Mouse (Mus musculus): ENCODE results near the gene G530012D18Rik.
"Not testable (repeated sequence)": the region's sequence is repeated elsewhere in the genome, so short reads cannot be mapped to it uniquely, and the experiment has no call there.

Gene G530012D18Rik

DNA sequence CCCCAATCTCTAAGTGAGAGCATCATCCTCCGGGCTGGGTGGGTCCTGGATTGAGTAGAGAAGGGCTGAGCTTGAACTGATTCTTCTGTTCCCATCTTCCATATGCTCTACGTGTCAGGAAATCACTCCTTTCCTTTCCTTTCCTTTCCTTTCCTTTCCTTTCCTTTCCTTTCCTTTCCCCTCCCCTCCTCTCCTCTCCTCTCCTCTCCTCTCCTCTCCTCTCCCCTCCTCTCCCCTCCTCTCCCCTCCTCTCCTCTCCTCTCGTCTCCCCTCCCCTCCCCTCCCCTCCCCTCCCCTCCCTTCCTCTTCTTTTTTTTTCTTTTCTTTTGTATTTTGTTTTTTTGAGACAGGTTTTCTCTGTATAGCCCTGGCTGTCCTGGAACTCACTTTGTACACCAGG lies at the start of gene G530012D18Rik:
Gene G530012D18Rik (plus strand): TSS at position 301 of the 400 bp plus-strand sequence.
- DNase-seq, result not testable (repeated sequence)

DNA sequence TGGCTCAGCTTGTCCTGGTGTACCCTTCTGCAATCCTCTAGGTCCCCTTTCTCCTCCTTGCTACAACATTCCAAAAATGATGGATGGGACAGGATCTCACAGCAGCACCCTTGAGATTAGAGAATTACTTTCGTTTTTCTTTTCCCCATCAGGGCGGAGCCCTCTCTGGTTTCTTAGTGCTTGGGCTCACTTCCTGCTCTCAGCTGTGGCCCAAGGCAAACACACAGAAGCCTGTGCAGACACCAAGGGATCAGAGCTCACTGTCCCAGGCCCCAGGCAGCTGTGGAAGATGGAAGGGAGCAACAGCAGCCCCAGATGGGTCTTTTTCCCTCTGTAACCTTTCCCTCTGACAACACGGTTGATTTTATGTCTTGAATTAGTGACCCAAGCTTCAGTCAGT lies 49.1 kb upstream of the G530012D18Rik start:
- DNase-seq, result peak; percentile 34 to 38

DNA sequence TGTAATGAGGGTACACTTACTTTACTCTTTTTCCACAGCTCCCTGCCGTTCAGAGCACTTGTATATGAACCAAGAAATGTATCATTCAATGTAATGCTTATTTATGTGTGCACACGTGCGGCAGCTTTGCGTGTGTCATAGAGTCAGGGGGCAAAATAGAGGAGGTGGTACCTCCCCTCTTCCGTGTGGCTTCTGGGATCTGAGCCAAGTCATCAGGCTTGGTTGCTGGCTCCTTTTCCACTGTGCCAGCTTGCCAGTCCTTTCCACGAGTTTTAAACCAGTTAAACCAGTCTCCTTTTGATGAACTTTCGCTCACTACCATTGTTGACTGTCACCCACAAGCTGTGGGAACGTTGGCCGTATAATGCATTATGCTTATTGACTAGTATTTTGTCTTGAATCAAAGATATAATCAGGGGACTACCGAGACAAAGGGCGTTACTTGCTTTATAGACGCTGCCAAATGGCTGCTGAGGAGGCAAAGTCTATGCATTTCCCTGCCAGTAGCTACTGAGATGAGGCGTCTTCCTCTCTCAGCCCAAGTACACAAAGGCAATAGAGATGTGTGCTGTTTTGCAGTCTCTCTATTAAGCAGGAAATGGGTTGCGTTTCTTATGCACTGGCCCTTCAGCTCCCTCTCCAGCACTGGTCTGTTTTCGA lies 46.9 kb upstream of the G530012D18Rik start:
- DNase-seq, result not testable (repeated sequence)

DNA sequence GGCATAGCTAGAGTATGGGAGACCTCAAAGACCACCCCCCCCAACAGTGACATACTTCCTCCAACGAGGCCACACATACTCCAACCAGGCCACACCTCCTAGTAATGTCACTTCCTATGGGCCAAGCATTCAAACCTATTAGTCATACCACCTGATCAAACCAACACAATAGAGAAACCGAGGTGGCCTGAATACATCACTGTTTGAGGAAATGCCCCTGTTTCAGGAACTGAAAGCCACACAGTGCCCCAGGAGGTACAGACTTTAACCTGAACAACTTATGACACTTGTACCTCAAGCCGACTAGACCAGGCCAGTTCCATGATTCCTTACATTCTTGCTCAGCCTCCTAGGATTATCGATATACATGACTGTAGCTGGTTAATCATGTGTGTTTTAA lies 31.7 kb upstream of the G530012D18Rik start:
- DNase-seq, result peak; percentile 36 to 57

DNA sequence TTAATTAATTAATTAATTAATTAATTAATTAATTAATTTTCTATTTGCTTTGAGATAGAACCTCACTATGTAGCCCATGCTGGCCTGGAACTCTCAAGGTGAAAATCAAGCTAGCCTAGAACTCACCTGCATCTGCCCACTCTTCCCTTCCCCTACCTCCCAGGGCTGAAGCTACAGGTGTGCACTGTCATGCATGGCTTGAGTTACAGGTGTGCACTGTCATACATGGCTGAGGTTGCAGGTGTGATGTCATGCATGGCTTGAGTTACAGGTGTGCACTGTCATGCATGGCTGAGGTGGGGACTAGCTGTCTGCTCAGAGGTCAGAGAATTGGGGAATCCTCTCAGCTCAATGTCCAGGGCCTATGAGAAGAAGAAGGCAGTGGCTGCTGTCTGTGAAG lies 29.0 kb upstream of the G530012D18Rik start:
- not testable (repeated sequence) for DNase-seq

DNA sequence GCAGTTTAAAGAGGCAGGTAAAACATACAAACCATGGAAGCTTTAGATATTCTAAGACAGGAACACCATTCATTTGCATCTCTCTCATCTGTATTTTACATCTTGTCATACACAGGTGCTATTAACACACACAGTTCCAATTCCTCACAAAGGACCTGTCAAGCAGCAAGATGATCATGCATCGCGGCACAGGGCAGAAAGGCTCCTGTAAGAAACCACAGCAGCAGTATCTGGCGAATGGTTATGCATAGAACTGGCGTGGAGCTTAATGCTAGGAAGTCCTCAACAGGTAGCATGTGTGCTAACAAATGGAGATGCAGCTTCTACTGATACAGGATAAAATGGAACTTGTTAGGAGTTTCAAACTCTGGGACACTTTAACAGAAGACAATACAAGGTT lies 20.2 kb upstream of the G530012D18Rik start:
- DNase-seq, result peak; percentile 12 to 20

DNA sequence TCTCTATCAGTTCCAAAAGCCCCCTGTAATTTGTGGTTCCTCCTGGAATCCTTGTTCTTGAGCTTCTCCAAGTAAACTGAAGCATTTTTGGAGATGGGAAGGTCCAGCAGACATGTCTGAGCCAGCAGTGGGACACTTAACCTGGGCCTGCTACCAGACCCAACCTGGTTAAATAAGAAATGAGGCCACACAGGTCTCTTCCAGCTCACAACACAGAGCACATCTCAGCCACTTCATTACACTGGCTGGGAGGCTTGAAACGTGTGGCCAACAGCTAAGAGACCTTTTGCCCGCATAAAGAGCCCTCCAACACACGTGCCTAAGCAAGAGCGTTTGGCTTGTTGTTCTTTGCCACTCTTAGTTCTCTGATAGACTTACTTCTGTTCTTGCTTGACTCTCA lies 1.9 kb upstream of the G530012D18Rik start:
- peak in 1 of 2 experiments; percentile 17 for DNase-seq

DNA sequence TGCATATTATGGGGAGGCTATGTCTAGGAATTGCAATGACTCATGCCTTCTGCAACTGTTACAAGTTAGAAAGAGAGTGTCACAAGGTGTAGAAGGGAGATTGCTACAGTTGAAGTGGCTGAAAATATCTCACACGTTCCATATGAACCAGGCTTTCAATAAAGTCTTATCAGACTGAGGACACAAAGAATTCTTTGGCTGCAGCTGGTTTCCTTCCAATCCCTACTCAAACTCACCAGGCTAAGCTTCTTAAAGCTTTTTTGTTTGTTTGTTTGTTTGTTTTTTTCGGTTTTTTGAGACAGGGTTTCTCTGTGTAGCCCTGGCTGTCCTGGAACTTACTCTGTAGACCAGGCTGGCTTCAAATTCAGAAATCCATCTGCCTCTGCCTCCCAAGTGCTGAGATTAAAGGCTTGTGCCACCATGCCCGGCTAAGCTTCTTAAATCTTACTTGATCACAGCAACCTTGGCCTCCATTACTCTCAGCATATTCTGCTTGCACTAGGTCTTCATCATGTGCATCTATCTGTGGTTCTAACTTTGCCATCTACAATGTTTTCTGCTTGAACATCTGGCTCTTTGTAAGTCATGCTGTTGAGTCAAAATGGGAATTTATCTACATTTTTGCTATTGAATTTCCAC lies 3.0 kb downstream of the G530012D18Rik start:
- not testable (repeated sequence) for DNase-seq

DNA sequence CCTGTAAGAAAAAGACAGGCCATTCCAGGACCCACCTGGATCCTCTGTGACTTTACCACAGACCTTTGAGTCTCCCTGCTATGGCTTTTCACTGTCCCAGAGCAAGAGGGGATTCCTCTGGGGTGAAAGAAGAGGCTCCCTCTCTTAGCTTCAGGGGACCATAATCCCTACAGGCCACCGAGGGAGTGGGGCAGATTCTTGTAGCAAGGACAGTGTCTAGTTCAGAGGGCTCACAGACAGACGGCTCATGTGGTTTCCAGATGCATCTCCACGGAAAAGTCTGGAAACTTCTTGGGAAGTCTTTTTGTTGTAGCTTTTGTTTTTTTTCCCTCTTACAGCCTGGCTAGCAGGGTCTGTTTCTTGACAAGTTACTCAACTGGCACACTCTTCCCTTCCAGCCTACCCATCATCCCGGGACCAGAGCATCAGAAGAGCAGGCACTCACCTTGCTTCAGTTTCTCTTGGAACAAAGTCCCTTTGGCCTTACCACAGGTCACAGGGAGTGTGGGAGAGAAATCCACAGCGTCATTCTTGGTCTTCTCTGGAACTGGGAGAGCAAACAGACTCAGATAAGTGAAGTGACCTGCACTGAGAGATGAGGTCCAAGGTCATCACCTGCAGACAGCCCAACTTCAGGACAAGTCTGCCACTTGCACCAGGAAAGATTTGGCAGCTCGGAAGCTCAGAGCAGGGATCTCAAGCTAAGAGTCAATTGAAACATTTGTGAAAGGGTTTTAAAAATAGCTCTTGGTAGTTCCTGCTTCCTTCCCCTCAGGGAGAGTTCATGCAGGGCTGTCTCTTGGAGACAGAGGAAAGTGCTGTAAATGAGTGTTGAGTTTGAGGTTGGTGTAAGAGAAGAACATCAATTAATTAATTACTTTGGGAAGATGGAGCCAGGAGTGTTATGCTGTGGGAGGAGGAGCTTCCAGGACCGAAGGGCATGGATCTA lies 4.0 kb downstream of the G530012D18Rik start:
- not testable (repeated sequence) for DNase-seq

DNA sequence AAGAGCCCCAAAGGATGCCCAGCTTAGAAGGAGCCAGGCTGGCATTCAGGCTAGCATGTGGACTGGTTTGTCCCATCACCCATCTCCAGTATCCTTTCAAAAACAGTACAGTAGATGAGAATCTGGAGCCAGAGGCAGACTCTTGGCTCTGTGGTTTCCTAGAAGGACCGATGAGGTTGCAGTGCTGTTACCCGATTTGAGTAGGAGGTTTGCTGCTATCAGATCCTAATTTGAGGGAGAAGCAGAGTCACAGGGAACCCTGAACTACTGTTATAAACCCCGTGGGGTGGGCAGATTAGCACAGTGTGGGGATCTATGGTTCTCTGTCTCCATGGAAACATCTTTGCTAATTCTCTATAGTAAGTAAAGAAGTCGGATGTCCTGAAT lies 4.7 kb downstream of the G530012D18Rik start:
- DNase-seq, result not testable (repeated sequence)

DNA sequence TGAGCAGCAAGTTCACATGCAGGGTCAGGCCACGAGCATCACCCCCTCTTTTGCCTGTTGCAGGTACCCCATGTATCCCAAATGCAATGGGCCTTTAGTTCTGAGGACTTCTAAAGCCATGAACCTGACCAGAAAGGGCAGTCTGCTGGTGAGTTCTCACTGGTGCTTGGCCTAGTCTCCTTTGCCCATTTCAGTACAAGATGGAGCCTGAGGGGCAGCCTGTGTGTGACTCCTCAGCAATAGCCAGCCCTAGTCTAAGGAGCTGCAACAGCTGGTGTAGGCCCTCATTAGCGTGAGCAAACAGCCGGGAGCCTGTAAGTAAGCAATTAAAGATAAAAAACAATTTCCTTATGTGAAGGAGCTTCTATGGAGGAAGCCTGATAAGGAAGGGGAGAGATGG lies 5.1 kb downstream of the G530012D18Rik start:
- DNase-seq, result not testable (repeated sequence)

DNA sequence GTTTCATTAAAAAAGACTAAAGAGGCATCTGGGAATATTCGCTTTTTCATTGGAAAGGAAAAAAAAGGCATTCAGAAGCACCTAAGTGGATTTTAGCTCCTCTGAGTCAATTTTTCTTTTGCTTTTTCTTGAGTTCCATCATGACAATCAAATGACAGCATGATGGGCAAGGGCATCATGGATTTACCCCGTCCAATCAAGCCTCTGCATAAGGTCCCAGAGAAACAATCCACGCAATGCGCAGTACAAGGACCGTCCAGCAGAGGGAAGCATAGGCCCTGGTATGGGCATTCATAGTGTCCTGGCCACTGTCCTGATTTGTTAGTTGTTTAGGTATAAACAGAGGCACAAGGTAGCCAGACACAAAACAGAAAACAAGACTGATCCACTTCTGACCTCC lies 6.0 kb downstream of the G530012D18Rik start:
- peak in 1 of 2 experiments; percentile 27 for DNase-seq

DNA sequence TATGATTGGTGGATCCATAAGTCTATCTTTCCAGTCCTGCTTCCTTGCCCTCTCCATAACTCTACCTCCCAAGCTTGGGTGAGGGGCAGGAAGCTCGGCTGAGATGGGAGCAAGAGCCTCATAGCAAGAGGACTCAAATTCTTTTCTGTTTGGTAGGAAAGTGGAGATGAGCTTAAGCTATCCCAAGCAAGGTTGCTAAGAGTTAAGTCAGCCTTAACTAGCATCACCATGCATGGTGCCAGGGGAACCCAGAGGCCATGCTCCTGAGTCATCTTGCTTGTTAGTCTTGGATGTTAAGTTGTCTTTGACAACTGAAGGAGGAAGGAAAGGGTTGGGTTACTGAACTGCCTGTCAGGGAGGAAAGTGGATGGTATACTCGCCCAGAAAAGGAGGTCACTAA lies 13.2 kb downstream of the G530012D18Rik start:
- DNase-seq, result not testable (repeated sequence)

DNA sequence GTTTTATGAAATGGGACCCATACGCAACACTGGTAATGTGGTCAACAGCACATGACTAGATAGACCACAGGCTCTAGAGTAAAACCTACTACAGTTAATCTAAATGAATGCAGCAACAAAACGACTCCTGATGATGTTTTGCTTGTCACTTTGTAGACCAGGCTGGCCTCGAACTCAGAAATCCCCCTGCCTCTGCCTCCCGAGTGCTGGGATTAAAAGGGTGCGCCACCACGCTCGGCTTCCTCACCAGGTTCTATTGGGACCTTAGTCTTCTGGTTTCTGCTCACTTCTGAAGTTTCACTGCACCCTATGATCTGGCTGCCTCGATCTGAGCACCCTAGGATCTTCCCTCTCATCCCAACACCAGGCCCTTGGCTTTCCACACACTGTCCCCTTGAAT lies 17.1 kb downstream of the G530012D18Rik start:
- DNase-seq, result not testable (repeated sequence)

DNA sequence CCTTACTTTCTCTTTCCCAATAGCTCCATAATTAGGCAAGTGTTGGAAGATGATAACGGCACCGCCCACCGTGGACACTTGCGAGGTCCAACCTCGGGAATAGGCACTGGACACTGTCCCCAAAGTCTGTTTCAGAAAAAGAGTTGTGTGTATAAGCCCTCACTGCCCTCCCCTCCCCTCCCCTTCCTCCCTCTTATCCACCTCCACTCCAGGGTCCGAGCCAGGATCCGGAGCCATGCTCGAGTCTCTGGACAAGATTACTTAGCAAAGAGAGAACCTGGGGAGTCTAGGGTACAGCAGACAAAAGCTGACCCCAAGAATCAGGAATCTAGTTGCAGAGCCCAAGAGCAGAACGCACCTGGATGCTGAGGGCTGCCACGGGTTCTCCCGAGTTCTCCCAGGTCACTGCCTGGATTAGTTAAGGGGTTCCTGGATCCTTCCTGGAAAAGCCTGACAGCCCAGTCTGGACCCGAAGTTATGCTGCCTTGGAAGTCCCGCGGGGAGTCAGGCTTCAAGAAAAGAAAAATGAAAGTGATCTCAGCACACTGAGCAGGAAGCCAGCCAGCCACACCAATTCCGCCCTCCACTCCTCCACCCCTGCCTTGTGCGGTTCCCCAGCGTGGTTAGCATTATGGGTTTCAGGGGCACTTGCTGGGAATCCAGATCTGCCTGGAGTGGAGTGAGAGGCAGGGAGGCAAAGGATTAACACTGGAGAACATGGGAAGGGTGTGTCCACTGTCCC lies 23.0 kb downstream of the G530012D18Rik start, which contains the start of gene Sp110:
Gene Sp110 (minus strand): TSS at position 547 of the 742 bp plus-strand sequence.
- peak; percentile 52 to 57 for DNase-seq

DNA sequence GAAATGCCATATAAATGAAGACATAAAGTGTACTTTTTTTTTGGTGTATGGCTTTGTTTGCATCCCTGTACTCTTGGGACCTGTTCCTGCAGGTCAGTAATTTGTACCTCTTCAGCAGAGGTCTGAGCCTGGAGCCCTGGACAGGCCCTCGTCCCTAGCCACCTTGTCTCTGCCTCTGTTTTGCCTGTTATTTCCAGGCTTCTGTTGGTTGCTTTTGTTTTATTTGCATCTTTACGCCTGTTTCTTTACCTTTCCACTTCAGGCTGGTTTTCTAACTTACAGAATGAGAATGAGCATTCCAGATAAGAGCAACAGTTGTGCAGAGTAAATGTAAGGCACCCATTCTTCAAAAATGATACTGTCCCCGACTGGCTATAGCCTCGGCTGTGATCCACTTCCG lies 24.6 kb downstream of the G530012D18Rik start, which contains the start of gene Sp140:
Gene Sp140 (plus strand): TSS at position 301 of the 400 bp plus-strand sequence.
- not testable (repeated sequence) for DNase-seq

DNA sequence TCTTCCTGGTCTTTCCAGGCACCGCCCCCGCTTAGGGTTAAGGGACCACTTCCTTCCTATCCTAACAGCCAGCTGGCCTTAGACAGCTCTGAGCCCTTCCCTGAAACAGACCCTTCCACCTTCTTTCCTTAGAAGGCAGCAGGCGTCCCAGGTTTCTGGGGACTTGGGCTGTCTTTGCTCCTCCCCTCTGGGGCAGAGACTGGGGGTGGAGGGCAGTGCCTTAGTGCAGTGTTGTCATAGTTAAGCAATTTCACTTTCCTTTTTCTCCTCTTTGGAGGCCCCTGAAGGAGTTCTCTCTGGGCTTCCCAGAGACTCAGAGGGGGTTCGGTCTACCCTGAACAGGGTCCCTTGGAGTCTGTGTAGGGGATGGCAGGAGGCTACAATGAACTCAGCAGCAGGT lies 25.3 kb downstream of the G530012D18Rik start:
- DNase-seq, result peak; percentile 68 to 71

DNA sequence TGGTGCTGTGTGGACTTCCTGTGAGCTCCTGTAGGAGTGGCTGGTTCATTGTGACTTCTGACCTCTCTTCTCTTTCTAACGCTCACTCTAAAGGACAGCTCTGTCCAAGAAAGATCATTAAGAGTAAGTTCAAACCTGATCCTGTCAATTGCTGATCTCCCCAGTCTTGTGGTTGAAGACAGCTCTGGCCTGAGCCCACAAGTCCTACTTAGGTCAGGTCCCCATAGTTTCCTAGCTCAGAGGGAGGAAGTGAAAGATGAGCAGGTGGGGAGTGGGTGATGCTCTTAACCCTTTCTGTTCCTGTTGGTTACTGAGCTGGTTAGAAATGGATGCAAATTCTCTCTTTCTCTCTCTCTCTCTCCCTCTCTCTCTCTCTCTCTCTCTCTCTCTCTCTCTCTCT lies 28.9 kb downstream of the G530012D18Rik start:
- DNase-seq, result not testable (repeated sequence)

DNA sequence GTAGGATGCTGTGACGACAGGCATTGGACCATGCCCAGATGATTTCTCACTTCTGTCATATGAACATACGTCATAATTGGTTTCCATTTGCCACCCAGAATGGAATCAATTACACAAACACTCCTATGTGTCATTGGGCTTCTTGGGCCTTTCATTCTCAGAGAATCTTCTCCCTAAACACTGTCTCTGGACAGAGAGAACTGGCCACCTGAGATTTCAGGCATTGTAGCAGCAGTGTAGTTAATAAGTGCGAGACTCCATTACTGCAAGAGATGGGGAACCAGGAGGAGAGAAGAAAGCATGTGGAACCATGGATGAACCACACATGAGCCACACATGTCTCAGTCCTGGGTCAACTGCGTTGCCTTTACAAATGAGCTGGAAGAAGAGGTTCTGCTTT lies 32.9 kb downstream of the G530012D18Rik start:
- DNase-seq, result peak; percentile 60 to 68

DNA sequence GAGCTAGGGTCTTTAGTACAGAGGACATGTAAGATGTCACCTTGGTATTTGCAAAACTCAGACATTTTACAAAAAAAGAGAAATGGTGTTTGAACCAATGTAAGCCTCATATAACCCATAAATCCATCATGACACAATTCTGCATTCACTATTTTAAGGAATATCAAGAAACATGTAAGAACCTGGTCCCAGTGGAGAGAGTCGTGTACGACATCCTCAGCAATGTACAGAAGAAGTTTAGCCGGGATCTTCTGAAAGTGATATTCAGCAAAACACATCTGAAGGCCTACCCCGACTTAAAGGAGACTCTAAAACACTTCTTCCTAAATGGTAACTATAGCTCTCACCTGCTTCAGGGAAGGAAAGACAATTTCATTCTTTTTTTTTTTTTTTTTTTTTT lies 35.1 kb downstream of the G530012D18Rik start:
- DNase-seq, result not testable (repeated sequence)

DNA sequence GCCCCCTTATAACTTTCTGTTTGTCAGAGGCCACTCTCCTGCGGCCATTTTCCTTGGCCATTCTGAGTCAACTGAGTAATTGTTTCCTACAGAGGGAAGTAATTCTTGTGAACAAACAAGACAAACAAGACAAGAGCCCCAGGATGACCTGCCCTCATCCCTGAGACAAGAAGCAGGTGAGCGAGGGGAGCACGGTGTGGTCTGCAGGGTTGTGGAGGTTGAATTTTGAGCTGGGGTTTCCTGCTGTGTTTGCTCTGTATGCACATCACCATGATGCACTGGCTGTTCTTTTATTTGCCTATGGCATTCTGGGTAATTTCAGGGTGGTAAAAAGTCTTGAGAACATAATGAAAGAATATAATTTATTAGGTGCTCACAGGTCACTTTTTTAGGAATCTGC lies 39.6 kb downstream of the G530012D18Rik start:
- DNase-seq, result not testable (repeated sequence)

DNA sequence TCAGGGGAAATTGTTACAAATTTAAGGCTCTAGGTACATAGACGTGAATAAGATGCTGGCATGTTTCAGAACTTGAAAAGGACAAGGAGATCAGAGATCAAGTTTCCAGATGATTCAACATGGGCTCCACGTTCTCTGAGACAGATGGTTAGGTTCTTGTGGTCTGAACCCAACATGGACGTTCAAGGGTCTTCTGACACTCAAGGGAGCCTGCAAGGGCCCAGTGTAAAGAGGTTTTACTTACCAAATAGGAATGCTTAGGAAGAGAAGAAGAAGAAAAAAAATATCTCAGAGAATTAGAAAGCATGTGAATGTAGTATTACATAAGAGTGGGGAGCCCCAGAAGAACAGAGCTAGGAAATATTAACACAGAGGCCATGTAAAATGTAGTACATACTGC lies 40.3 kb downstream of the G530012D18Rik start:
- DNase-seq, result not testable (repeated sequence)

Measured in B cell, adult 2 months (primary cell).